Mouse (Mus musculus): ENCODE results near the gene Adamtsl2.

DNA sequence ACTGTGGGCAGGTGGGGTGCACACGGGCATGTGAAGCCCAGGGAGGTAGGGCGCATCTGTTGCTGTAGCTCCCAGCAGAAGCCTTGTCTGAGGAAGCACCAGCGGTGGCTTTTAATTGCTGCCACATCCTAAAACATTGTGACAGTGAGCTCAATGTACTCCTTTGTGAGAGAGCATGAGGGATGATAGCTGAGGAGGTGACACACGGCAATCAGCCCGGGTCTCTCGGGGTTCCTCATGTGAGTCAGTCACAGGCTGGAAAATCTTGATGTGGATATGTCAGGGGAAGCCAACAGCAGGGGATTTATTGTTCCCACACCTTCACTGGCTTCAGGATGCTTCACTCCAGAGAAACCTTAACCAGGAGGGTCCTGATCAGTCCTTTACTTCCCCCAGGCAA is 67.7 kb downstream of the Adamtsl2 start:
- TF ChIP-seq POLR2A (IDR thresholded peaks at IDR 0.05; ENCODE audit: control insufficient read depth, low read depth, low read length) (no peak), CTCF (IDR thresholded peaks at IDR 0.05; ENCODE audit: control insufficient read depth, insufficient read depth, insufficient replicate concordance, low read depth, low read length) (no peak)

All from testis, adult 2 months (tissue).